Mouse (Mus musculus) kidney, adult 2 months (tissue): ENCODE measurements at regions not wholly inside any gene's neighbourhood (a gene's known extent, or its start where the extent isn't known, plus 50 kb on each side); places are given as distances from the start of the nearest gene placed in this dataset.

ENCODE experiments used
- CTCF ChIP-seq: fragments of 200-500 bp; conservative IDR thresholded peaks from 2 replicates; pipeline ENCODE4 v1.5.1; 2011; ENCODE audit warnings: low read depth, mild to moderate bottlenecking, control low read depth, low read length, moderate library complexity, mixed read lengths; ENCODE audit not compliant: insufficient read depth, insufficient read length
- POLR2A ChIP-seq: fragments of 200-500 bp; IDR thresholded peaks from one replicate; pipeline ENCODE4 v1.6.1; 2011; ENCODE audit warnings: low read depth, low read length, control low read depth

DNA sequence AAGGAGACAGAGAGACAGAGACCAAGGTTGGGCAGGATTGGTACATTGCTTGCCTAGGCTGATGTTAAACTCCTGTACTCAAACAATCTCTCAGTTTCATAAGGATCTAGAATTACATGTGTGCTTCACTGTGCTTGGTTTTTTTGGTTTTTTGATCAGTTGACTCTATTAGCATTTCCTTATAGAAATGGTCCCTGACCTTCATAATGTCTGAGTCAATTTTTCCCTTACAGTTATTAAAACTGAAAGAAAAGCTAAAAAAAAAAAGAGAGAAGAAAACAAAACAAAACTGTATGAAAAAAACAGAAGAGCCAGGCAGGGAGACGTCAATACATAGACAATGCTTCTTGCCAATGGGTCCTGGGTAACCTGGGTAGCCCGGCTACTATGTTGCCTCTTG is 102.9 kb upstream of the Paip1 start:
- TF ChIP-seq POLR2A = no peak
- no peak for TF ChIP-seq CTCF
